Mouse (Mus musculus) erythroblast, embryonic 14.5 days (primary cell): ENCODE measurements around the gene Fgf10.

Source experiments
- GATA1 ChIP-seq: IDR thresholded peaks from 2 replicates; pipeline ENCODE4 v1.6.1; 2012; ENCODE audit warnings: low read length, inconsistent platforms, mixed read lengths
- TAL1 ChIP-seq: IDR thresholded peaks from 3 replicates; pipeline ENCODE4 v1.6.1; 2012; ENCODE audit warnings: low read length, inconsistent platforms, mixed read lengths

GRCm38 (mm10) chr13:118825102-118825501 lies 155.5 kb downstream of the Fgf10 start:
- TF ChIP-seq GATA1 (no peak), TAL1 (no peak)
